Mouse (Mus musculus) heart, postnatal 0 days (tissue): ENCODE data around the gene Cacng6.

ENCODE experiments used
- CTCF ChIP-seq: IDR thresholded peaks from 2 replicates; pipeline ENCODE4 v1.5.1; 2016; ENCODE audit warnings: antibody characterized with exemption, control low read depth, low read depth
- EP300 ChIP-seq: IDR thresholded peaks from 2 replicates; pipeline ENCODE4 v1.6.1; 2016; ENCODE audit warnings: antibody characterized with exemption, low read depth

- TF ChIP-seq CTCF: no peak
- TF ChIP-seq EP300: no peak
These were observed 16.5 kb downstream of the Cacng6 start for GRCm38 (mm10) chr7:3440526-3440925.
